Mouse (Mus musculus): ENCODE results near the gene Tenm2. TPM values are rescaled to one million over a fixed set of nuclear protein-coding genes. Genes with fewer than 3 reads are reported as not detected.

The Tenm2 gene
- total RNA-seq, 2 experiments from 2014 or later: 0.42 to 2.3 TPM

DNA sequence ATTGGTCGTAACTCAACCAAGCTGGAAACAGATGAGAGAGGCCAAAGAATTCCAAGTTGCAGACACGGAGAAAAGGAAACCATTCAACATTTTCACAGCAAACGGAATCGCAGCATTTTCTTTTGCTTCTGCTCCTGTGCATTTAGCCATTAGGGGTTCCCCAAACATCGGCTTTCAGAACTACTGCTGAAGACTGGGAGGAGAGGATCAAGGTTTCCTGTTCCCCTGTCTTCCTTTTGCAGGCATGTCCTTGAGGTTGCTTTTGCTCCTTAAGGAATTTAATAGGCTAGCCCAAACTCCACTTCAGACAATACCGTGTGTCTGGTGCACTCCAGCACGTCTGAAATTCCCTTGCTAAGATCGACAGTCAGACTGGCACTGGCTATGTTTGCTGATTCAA is 541.0 kb downstream of the Tenm2 start:
- peak; percentile 5 for DNase-seq

- peak; percentile 12 for DNase-seq
Observed at GRCm38 (mm10) chr11:36692637-36693036, 543.1 kb downstream of the Tenm2 start.

DNA sequence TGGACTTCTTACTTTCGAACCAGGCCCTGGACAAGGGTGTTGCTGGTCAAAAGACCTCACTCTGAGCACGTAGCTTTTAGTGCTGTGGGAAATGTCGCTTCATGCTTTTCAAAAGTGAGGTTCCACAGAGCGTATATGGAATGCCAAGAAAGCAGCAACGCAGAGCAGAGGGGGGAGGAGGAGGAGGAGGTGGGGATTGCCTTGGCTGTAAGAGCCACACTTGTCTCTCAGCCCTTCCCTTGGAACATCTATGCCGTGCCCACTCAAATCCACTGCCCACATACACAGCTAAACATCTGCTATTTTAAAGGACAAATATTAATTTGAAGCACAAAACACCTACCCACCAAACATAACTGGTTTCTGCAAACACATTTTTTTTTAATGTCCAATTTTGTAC is 544.9 kb downstream of the Tenm2 start:
- DNase-seq: no peak

GRCm38 (mm10) chr11:36686253-36686652 is 549.5 kb downstream of the Tenm2 start:
- DNase-seq: no peak

DNA sequence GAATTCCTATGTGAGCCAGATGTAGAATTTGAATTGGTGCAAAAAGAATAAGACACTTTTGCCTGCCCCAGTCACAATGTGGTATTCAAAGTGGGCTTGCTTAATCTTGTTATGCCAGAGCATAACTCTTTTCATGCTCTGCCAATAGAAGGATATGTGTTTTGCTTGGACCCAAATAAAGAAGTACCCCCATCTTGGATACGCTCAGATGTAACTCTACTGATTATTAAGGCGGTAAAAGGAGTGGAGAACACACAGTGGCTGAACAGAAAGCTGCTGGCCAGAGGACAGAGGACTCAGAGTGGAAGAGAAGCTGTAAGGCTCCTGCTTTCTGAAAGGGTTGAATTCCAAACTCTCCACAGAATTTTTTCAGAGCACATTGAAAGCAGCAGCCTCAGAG is 556.4 kb downstream of the Tenm2 start:
- DNase-seq: no peak

DNA sequence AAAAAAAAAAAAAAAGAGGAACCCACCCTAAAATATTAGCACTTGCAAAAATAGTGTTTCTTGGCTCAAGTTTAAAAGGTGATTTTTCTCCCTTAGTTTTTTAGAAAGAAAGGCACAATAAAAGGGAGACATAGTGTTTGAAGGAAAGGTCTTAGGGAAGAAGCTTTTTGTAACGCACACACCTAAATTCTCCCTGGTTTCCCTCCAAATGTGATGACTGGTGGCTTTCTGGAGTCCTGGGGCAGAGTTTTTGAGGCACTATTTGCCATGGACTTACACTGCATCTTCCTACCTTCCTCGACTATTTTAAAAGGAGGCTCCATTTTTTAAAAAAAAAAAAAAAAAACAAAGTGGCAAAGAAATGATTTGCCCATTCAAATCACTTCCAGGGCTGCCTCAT is 557.2 kb downstream of the Tenm2 start:
- DNase-seq: no peak

DNA sequence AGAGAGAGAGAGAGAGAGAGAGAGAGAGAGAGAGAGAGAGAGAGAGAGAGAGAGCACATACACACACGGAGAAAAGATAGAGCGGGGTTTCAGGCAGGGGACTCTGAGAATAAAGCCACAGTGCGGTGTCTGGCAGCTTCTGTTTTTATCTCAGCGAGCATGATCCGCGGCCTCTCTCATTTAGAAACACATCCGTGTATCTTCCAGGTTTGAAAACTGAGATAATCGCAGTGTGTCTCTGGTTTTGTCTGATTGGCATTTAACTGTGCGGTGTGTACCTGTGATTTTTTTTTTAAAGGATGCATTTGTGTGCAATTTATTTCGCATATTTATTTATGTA is 557.7 kb downstream of the Tenm2 start:
- DNase-seq: peak; percentile 10

- DNase-seq: peak; percentile 38
Observed at GRCm38 (mm10) chr11:36677321-36678056, 558.3 kb downstream of the Tenm2 start.

DNA sequence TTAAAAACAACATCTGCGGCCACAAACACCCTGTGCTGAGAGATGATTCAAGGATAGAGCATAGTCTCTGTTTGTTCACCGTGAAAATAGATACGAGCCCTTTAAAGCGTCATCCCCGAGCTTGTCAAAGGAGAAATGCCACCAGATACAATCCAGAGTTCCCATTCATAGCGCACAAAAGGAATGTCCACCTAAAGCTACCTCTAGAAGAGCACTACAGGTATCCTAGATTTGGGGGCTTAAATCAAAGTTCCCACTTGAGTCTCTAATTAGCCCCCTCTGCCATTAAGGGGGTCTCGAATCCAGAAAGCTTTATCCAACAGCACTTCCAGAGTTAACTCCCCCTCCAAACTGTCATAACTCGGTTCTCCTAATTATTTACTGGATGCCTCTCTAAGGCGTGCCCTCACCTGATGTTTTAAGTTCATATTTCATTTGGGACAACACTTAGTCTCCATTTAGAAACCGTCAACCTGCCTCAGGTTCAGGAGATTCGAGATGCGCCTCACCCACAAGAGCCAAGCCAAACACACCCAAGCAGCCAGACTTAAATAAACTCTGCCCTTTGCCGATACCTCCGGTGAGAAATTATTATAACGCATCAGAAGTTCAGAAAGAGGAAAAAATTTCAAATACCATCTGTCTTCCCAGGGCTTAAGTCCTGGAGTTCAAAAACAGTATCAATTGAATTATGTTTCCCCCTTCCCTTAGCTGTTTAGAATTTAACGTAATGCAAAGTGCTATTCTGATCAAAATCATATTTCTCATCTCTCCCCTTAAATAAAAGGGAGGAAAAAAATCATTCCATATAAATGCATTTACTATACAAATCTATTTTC is 559.1 kb downstream of the Tenm2 start:
- DNase-seq: no peak

DNA sequence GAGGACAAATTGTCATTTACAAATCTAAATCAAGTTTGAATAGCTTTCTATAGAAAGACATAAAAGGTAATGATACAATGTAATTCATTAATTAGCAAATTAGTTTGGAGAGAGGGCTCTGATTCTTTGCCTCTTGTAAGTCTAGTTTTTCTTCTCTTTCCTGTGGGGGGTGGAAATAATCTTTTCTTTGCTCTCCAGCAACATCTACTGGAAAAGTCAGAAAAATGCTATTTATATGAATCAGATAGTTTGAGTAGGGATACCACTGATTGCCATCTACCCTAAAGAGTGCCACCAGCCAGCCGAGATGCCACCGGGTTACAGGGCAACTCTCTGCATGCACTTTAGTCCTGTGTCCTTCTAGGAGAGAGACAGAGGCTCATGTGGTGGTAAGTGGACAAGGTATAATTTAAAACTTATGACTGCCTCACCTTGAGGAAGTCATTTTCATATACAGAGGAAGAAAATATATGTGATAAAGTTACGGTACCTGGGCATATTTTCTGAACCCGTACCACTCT is 560.8 kb downstream of the Tenm2 start:
- no peak for DNase-seq

DNA sequence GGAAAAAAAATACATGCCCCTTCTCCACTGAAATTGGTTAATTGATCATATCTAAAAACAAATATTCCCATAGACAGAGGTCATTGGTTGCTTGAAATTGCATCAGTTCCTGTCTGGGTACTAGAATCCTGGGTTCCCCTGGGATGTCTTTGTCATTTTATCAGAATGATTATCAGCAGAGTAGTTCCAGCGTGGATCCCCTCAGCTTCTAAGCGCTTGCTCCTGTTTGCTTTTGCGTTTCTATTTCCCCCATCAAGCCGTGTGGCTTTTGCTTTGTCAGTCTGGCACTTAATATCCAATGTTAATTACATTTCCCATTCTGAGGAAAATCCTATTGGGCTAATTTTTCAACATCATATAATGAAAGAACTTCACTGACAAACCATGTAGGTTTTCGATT is 561.6 kb downstream of the Tenm2 start:
- DNase-seq: no peak

DNA sequence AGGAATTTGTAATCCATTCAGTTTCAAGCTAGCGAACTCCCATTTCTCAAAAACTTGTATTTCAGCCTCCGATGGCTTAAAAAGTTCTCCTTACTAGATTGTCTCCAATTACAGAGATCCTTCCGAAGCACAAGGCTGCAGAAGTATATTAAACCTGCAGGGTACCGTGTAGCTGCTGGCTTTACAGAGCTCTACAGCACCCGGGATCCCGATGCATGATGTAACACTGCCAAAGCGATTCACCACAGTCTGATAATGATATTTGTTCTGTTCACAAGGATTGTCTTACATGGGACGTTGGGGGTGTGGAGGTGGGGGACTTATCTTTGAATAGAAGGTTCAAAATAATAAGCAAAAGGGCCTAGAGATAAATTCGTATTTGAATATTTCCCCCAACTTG is 564.6 kb downstream of the Tenm2 start:
- DNase-seq: no peak

GRCm38 (mm10) chr11:36664026-36664425 is 571.7 kb downstream of the Tenm2 start:
- no peak for DNase-seq

- no peak for DNase-seq
Observed at GRCm38 (mm10) chr11:36663571-36663970, 572.2 kb downstream of the Tenm2 start.

GRCm38 (mm10) chr11:36653656-36654323 is 582.0 kb downstream of the Tenm2 start:
- DNase-seq: no peak

GRCm38 (mm10) chr11:36647179-36647578 is 588.6 kb downstream of the Tenm2 start:
- no peak for DNase-seq

DNA sequence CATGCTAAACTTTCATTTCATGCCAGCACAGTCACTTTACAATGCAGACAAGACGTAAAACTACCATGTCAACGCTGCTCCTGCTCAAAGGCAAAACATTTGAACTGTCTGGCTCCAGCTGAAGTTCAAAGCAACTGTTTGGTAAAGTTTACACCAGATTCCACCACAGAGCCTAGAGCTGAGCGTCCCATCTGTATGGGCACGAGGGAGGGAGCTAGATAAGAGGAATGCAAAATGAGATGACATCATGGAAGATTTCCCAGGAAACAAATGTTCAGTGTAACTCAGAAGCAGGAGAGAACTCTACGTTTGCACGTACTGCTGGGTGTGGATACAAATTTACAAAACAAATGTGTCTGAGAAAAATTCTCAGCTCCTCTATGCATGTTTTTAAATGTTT is 600.7 kb downstream of the Tenm2 start:
- no peak for DNase-seq

DNA sequence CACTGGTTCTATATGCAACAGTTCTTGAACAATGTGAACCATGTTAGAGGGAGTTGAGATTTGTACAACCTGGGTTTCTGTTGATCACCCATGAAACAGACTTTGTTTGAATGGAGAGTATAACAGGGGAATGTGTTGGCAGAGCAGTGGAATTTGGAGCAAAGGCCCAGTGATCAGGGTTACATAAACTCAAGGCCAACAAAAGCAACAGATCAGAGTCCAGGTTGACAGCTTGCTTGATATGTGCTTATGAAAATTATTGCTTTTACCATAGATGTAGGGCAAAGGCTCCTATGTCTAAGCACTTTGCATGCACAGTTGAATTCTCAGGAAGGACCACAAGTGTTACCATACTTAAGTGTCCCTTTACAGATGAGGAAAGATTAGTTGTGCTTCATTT is 603.6 kb downstream of the Tenm2 start:
- no peak for DNase-seq

- no peak for DNase-seq
Observed at GRCm38 (mm10) chr11:36613807-36614206, 622.0 kb downstream of the Tenm2 start.

DNA sequence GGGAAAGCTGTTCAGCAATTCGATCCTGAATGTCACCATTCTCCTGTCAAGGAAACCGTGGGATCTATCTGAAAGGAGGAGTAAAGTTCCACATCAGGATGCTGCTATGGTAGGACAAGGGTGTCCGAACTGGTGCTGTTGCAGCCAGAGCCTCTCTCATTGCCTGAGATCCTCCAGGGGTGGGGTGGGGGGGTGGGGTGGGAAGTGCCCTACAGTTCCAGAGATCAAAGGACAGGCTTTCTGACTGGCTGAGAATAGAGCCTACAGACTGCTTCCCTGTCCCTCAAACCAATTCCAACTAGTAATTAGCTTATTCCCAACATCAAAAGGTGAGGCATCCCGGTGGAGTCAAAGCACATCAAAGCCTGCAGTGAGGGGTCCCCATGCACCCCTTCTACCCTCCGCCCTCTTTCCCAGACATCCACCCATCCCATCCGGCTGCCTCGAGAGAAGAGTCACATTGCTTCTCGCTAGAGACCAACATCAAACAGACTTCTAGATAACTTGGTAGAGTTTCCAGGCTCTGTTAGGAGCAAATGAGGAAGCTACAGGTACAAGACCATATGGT is 630.9 kb downstream of the Tenm2 start:
- no peak for DNase-seq

- DNase-seq: no peak
Observed at GRCm38 (mm10) chr11:36604272-36604671, 631.5 kb downstream of the Tenm2 start.

GRCm38 (mm10) chr11:36592471-36592870 is 643.3 kb downstream of the Tenm2 start:
- DNase-seq: no peak

DNA sequence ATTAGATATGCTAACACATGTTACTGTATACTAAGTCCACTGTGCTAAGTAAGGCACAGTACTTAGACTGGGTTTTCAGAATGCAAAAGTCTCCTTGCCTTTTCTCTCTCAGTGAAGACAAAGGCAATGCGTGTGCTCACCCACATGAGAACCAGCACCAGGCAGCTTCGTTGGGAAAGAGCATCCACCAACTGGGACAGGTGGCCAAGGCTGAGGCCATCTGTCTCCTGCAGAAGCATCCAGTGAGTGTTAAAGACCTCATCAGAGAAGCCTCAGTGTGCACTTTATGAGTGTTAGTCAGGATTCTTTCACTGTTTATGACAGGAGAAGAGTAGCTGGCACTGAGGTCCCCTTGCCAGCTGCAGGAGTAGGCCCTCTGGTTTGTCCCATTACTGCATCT is 669.6 kb downstream of the Tenm2 start:
- no peak for DNase-seq
